Mouse (Mus musculus) gastrocnemius, adult 2 months (tissue): ENCODE data around the gene Slc27a3. TPM values are rescaled to one million over a fixed set of nuclear protein-coding genes. Genes with fewer than 3 reads are reported as not detected.
A peak's percentile ranks its signal among the peaks of the same experiment; 100 is the strongest.

ENCODE experiments used
- DNase-seq: peaks from one replicate; pipeline ENCODE4 v3.0.0; 2022
- H3K27ac ChIP-seq: fragments of 200-600 bp; 2 replicates; pipeline ENCODE4 v1.8.1; 2022; ENCODE audit warnings: mild to moderate bottlenecking
- H3K4me3 ChIP-seq: fragments of 200-600 bp; 2 replicates; pipeline ENCODE4 v1.8.1; 2022; ENCODE audit warnings: mild to moderate bottlenecking, moderate library complexity
- CTCF ChIP-seq: fragments of 200-600 bp; IDR thresholded peaks from 2 replicates; pipeline ENCODE4 v1.8.1; 2022; ENCODE audit warnings: antibody characterized with exemption, mild to moderate bottlenecking, moderate library complexity
- intact Hi-C: fragments of 180-260 bp; cut with DNase I; formaldehyde crosslinking; loops from one replicate; pipeline ENCODE4 v1.15.1; 2025
- total RNA-seq, 2 experiments: library from RNA; stranded (reverse); gene quantifications; 2 replicates each; pipeline ENCODE4 v1.2.3; 2021

Slc27a3 gene
- total RNA-seq, 2 experiments from 2014 or later, result 0.97 to 1.3 TPM

- intact Hi-C loops, result loop anchor here (5.0 kb wide), 1 partner anchor 239 kb away; the partner anchor contains the start of gene S100a7a
- TF ChIP-seq CTCF, result no peak
- Histone ChIP-seq H3K27ac (peak overlapping the region; percentile 64), H3K4me3 (no peak overlapping the region)
- no peak for DNase-seq
Measured at GRCm38 (mm10) chr3:90413011-90413396, 23.3 kb upstream of the Slc27a3 start.

DNA sequence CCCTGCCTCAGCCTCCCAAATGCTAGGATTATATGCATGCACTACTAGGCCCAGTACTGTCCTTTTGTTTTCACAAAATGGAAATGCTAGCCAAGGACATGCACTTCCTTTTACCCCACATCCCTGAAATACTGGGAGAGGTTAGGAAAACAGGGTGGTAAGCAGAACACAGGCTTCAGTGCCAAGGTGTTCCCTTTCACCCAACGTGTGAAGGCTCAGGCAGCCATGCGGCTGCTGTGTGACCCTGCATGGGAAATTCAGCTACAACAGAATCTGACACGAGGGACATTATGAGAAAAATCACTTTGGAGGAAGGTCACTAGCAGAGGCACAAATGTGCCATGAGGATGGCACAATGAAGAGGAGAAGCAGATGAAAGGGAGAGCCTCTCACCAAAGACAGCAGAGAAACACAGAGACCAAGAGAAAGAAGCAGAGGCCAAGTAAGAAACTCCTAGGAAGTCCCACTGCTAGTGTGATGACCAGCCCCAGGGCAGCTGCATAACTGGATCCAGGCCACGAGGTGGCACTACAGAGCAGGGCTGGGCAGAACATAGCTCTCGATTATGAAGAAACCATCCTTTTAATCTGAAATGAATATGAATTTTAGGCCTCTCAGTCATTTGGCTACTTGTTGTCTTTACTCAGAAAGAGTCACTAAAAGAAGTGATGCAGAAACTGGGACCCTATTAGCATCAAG, 22.7 kb upstream of the Slc27a3 start:
- TF ChIP-seq CTCF, result no peak; the same call in 1 of the 2 replicates
- Histone ChIP-seq H3K4me3 (no peak overlapping the region), H3K27ac (peak overlapping the region; percentile 64)
- intact Hi-C loops, result loop anchor here (1.0 to 5.0 kb wide), 2 partner anchors 54 to 240 kb away; partner anchors contain the start of gene S100a7a
- DNase-seq, result peak; percentile 81

DNA sequence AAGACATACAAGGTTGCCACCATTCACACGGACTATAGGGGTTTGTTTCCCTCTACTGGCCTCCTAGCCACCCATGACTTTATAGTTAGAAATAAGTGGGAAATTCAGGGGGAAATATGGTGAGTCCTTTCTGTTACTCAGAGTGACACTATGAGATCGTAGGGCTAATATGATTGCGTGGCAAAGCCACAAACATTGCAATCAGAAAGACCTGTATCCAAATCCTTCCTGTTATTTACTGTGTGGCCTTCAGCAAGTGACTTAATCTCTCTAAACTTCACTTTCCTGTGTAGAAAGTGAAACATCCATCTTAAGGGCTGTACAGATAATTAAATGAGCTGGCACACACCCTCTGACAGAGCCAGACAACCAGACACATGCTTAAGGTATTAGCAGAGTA, 19.0 kb upstream of the Slc27a3 start:
- intact Hi-C loops, result no loop called here
- DNase-seq, result no peak
- Histone ChIP-seq H3K27ac (no peak overlapping the region), H3K4me3 (no peak overlapping the region)
- TF ChIP-seq CTCF, result no peak

- Histone ChIP-seq H3K4me3 (no peak overlapping the region), H3K27ac (no peak overlapping the region; the same call in 1 of the 2 replicates)
- TF ChIP-seq CTCF, result no peak
- no peak for DNase-seq
- intact Hi-C loops, result no loop called here
Measured at GRCm38 (mm10) chr3:90406414-90406813, 16.7 kb upstream of the Slc27a3 start.

DNA sequence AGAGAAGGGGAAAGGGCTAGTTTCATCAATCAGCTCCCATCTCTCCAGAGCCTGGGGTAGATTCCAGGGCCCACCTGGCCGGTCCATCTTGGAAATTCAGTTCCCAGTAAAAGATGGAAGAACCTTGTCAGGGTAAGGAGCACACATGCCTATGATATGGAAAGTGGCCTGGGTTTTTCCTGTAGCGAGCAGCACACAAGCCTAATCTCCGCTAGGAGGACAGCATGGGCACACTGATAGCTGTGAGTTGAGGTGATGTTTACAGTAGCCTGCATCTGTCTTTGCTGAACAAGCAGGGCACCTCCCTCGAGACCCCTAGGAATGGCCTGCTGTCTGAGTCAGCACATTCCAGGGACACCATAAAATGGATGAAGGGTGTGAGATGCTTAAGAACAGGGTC, 14.9 kb upstream of the Slc27a3 start:
- DNase-seq, result no peak
- intact Hi-C loops, result no loop called here
- no peak for TF ChIP-seq CTCF
- Histone ChIP-seq H3K27ac (no peak overlapping the region), H3K4me3 (no peak overlapping the region)

DNA sequence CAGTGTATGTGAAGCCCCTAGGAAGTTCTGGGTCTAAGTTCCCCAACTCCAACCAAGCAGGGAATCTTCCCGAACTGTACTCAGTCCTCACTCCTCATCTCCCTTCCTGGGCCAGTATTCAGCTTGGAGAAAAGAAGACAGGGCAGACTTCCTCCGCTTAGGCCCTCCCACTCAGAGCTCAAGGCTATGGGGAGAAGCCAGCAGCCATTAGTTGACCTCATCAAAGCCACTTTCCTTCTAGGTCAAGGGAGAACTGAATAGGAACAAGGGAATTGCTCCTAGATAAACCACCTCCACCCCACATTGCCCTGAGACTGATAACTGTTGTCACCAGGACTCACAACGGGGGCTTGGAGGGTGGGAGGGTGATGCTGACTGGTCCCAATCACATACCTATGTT, 14.4 kb upstream of the Slc27a3 start:
- no peak overlapping the region for H3K27ac ChIP-seq
- DNase-seq, result no peak
- TF ChIP-seq CTCF, result no peak
- no peak overlapping the region for H3K4me3 ChIP-seq
- intact Hi-C loops, result no loop called here

- TF ChIP-seq CTCF, result no peak
- intact Hi-C loops, result no loop called here
- H3K4me3 ChIP-seq, result no peak overlapping the region
- no peak for DNase-seq
- no peak overlapping the region for H3K27ac ChIP-seq
Measured at GRCm38 (mm10) chr3:90400993-90401392, 11.3 kb upstream of the Slc27a3 start.

GRCm38 (mm10) chr3:90395629-90396028, 5.9 kb upstream of the Slc27a3 start:
- no peak for TF ChIP-seq CTCF
- no peak overlapping the region for H3K27ac ChIP-seq
- no peak for DNase-seq
- intact Hi-C loops, result no loop called here
- H3K4me3 ChIP-seq, result no peak overlapping the region

DNA sequence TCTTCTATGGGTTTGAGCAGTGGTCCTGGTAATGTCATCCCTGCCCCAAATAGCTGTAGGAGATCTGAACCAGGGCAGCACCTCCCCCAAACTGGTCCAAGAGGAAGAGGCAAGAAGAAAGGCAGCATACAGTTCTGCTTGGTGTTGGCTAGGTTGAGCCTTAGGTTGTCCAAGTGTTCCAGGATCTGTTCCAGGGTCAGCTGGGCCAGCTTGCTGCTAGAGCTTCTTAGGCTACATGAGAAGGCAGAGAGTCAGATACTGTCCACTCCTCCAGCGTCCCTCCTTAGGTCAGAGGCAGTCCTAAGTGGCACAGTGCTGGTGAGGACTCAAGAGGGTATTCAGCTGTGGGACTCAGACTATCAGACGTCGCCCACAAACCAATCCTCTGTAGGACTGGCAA, 2.9 kb upstream of the Slc27a3 start:
- peak; percentile 78 for DNase-seq
- no peak for TF ChIP-seq CTCF
- intact Hi-C loops, result no loop called here
- peak overlapping the region; percentile 75 for H3K27ac ChIP-seq
- H3K4me3 ChIP-seq, result peak overlapping the region; percentile 20

- intact Hi-C loops, result no loop called here
- TF ChIP-seq CTCF, result no peak
- no peak for DNase-seq
- Histone ChIP-seq H3K27ac (peak overlapping the region; percentile 75), H3K4me3 (0 out of 2 replicates have a peak overlapping the region, but pooled peaks have one; percentile 11)
Measured at GRCm38 (mm10) chr3:90391941-90392340, 2.2 kb upstream of the Slc27a3 start.

- H3K27ac ChIP-seq, result peak overlapping the region; percentile 76
Measured at GRCm38 (mm10) chr3:90391004-90391403, 1.3 kb upstream of the Slc27a3 start.

DNA sequence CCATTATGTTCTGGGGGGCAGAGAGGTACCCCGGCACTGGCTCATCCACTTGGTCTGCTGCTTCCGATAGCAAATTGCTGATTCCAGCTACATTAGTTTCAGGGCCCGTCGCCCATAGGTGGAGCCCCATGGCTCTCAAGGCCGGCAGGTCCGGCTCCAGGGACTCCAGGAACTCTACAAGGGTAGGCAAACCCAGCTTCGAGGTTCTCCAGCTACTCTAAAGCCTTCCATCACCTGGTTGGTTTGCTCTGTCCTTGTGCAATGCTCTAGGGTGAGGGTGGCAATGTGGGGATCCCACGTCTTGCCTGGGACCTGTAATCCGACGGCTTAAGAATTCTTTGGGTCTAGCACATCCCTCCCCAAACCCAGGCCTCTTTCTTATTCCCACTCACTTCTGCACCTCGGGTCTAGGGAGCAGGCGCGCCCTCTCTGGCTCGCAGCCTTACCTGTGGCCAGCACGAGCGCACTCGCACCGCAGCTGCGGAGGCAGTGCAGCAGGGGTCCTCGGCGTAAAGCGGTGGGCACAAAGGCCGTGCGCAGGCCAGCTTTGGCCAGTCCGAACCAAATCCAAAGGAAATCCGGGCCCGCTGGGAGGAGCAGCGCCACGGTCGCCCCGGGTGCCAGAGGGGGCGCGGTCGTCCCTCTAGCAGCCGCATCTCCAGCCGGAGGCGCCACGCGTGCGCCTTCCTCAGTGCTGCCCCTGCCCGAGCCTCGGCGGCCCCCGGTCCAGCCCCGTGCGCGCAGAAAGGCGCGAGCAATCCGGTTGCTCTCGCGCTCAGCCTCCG, 820 bp downstream of the Slc27a3 start:
- intact Hi-C loops, result no loop called here

More at GRCm38 (mm10) chr3:90391004-90391403, 1.3 kb upstream of the Slc27a3 start:
- intact Hi-C loops, result no loop called here
- no peak for DNase-seq
- H3K4me3 ChIP-seq, result no peak overlapping the region; the same call in 1 of the 2 replicates
- no peak for TF ChIP-seq CTCF

GRCm38 (mm10) chr3:90388192-90388591, 1.5 kb downstream of the Slc27a3 start:
- DNase-seq, result no peak
- no peak for TF ChIP-seq CTCF
- peak overlapping the region; percentile 87 for H3K4me3 ChIP-seq
- intact Hi-C loops, result no loop called here
- no peak overlapping the region for H3K27ac ChIP-seq

More for the DNA sequence above, 820 bp downstream of the Slc27a3 start:
- peak; percentile 60 for DNase-seq
- H3K4me3 ChIP-seq, result peak overlapping the region; percentile 87
- peak overlapping the region; percentile 76 for H3K27ac ChIP-seq
- TF ChIP-seq CTCF, result peak; percentile 11; the same call in 1 of the 2 replicates
